Mouse (Mus musculus) neural tube, embryonic 10.5 days (tissue): ENCODE results near the gene Mapre3.
A peak's percentile ranks its signal among the peaks of the same experiment; 100 is the strongest.

Experiments
- DNase-seq: peaks from one replicate; pipeline ENCODE4 v3.0.0-alpha.2; 2017; ENCODE audit warnings: low spot score; ENCODE audit errors: extremely low spot score

Mapre3 gene

GRCm38 (mm10) chr5:30814424-30815119 is at the start of gene Mapre3:
TSS of gene Mapre3 (plus strand) at chr5:30814641.
- DNase-seq = peak; percentile 96

GRCm38 (mm10) chr5:30765596-30766370 is 48.7 kb upstream of the Mapre3 start:
- DNase-seq = no peak

GRCm38 (mm10) chr5:30768082-30768481 is 46.4 kb upstream of the Mapre3 start:
- no peak for DNase-seq

- no peak for DNase-seq
Measured at GRCm38 (mm10) chr5:30768598-30768997, 45.8 kb upstream of the Mapre3 start.

- DNase-seq = no peak
Measured at GRCm38 (mm10) chr5:30769075-30769474, 45.4 kb upstream of the Mapre3 start.

GRCm38 (mm10) chr5:30774601-30775371 is 39.7 kb upstream of the Mapre3 start:
- peak; percentile 78 for DNase-seq

GRCm38 (mm10) chr5:30780699-30781098 is 33.7 kb upstream of the Mapre3 start:
- no peak for DNase-seq

GRCm38 (mm10) chr5:30781147-30781546 is 33.3 kb upstream of the Mapre3 start:
- DNase-seq = no peak

- no peak for DNase-seq
Measured at GRCm38 (mm10) chr5:30787381-30787780, 27.1 kb upstream of the Mapre3 start.

- no peak for DNase-seq
Measured at GRCm38 (mm10) chr5:30790047-30790446, 24.4 kb upstream of the Mapre3 start.

- peak; percentile 85 for DNase-seq
Measured at GRCm38 (mm10) chr5:30796125-30796524, 18.3 kb upstream of the Mapre3 start.

GRCm38 (mm10) chr5:30797482-30797881 is 17.0 kb upstream of the Mapre3 start:
- no peak for DNase-seq

- DNase-seq = no peak
Measured at GRCm38 (mm10) chr5:30797982-30798381, 16.5 kb upstream of the Mapre3 start.

- DNase-seq = no peak
Measured at GRCm38 (mm10) chr5:30798965-30799364, 15.5 kb upstream of the Mapre3 start.

- DNase-seq = no peak
Measured at GRCm38 (mm10) chr5:30802724-30803467, 11.5 kb upstream of the Mapre3 start.

- DNase-seq = peak; percentile 90
Measured at GRCm38 (mm10) chr5:30806106-30806505, 8.3 kb upstream of the Mapre3 start.

- no peak for DNase-seq
Measured at GRCm38 (mm10) chr5:30815120-30815465, 652 bp downstream of the Mapre3 start.

- no peak for DNase-seq
Measured at GRCm38 (mm10) chr5:30816261-30816791, 1.9 kb downstream of the Mapre3 start.

GRCm38 (mm10) chr5:30818758-30819309 is 4.4 kb downstream of the Mapre3 start:
- DNase-seq = no peak

GRCm38 (mm10) chr5:30822689-30823088 is 8.2 kb downstream of the Mapre3 start:
- no peak for DNase-seq

- DNase-seq = no peak
Measured at GRCm38 (mm10) chr5:30823091-30823490, 8.7 kb downstream of the Mapre3 start.
